Mouse (Mus musculus) stomach, postnatal 0 days (tissue): ENCODE data around the gene Slc25a3.

ENCODE experiments used
- CTCF ChIP-seq: IDR thresholded peaks from 2 replicates; pipeline ENCODE4 v1.5.1; 2016; ENCODE audit warnings: antibody characterized with exemption, low read depth, mild to moderate bottlenecking, moderate library complexity
- EP300 ChIP-seq: optimal IDR thresholded peaks from 2 replicates; pipeline ENCODE3; 2016; ENCODE audit warnings: antibody characterized with exemption

GRCm38 (mm10) chr10:91076667-91077066 is 47.2 kb downstream of the Slc25a3 start:
- TF ChIP-seq CTCF (no peak), EP300 (no peak)
